Mouse (Mus musculus) macrophage (primary cell): Measurements from ENCODE around the gene Rsph6a. TPM values are rescaled to one million over a fixed set of nuclear protein-coding genes. Genes with fewer than 3 reads are reported as not detected.
"Not testable (repeated sequence)": the region's sequence is repeated elsewhere in the genome, so short reads cannot be mapped to it uniquely, and the experiment has no call there.

Experiments used
- H3K27ac ChIP-seq: fragments of 350-480 bp; formaldehyde crosslinking; 2 replicates; pipeline ENCODE4 v1.9.0; 2021
- H3K36me3 ChIP-seq: fragments of 350-480 bp; formaldehyde crosslinking; 2 replicates; pipeline ENCODE4 v1.9.0; 2021; ENCODE audit errors: inconsistent target
- H3K4me3 ChIP-seq: fragments of 350-480 bp; formaldehyde crosslinking; 2 replicates; pipeline ENCODE4 v1.9.0; 2021; ENCODE audit errors: inconsistent target
- H3K79me2 ChIP-seq: fragments of 350-480 bp; formaldehyde crosslinking; 2 replicates; pipeline ENCODE4 v1.9.0; 2021; ENCODE audit errors: inconsistent target
- WGBS: methylation state at CpG from one replicate; pipeline ENCODE4 v1.1.7; 2026; ENCODE audit warnings: inconsistent platforms; ENCODE audit not compliant: missing documents; 5-methylcytosine and 5-hydroxymethylcytosine counted together
- polyA plus RNA-seq: library from polyadenylated mRNA; stranded (reverse); fragments of 250-400 nt; gene quantifications from 3 replicates; pipeline ENCODE4 v1.2.4, GENCODE M21; 2018; ENCODE audit warnings: inconsistent platforms

Rsph6a gene
- polyA plus RNA-seq, 1 experiment from 2014 or later: not detected

DNA sequence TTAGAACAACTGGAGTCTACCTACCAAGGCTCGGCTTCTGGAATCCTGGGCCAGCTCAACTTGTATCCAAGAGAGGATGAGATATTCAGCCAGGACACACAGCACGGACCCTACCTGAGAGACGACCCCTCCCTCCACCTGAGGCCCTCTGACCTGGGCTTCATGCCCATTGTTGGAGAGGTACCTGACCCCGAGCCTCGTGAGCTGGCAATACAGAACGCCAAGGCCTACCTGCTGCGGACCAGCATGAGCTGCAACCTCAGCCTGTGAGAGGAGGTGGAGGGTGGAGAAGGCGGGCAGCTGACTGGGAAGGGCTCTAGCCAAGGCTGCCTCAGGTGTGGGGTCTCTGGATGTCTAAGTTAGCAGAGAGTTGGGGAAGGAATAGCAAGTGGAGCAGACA is 618 bp downstream of the Rsph6a start:
- no peak overlapping the region for H3K27ac ChIP-seq
- 95% methylated on average over 8 of the region's 8 CpGs for WGBS
- no peaks in the 10 kb centered on the region for H3K79me2 ChIP-seq
- H3K36me3 ChIP-seq: peaks cover 24% of the 10 kb centered on the region
- no peak overlapping the region for H3K4me3 ChIP-seq

DNA sequence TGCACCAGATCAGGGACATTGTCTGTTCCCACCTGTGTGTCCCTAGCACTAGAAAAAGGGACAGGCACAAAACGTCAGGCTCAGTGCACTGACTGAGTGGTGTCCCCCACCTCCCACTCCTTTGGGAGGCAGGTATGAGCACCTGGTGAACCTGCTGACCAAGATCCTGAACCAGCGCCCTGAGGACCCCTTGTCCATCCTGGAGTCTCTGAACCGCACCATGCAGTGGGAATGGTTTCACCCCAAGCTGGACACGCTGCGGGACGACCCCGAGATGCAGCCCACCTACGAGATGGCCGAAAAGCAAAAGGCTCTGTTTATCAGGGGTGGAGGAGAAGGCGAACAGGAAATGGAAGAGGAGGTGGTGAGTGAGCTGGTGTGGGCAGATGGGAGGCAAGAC is 2.9 kb downstream of the Rsph6a start:
- Histone ChIP-seq H3K36me3 (peaks cover 1% of the 10 kb centered on the region; the same call in 1 of the 2 replicates), H3K27ac (no peak overlapping the region), H3K4me3 (no peak overlapping the region), H3K79me2 (no peaks in the 10 kb centered on the region)
- 75% methylated on average over 10 of the region's 10 CpGs for WGBS

DNA sequence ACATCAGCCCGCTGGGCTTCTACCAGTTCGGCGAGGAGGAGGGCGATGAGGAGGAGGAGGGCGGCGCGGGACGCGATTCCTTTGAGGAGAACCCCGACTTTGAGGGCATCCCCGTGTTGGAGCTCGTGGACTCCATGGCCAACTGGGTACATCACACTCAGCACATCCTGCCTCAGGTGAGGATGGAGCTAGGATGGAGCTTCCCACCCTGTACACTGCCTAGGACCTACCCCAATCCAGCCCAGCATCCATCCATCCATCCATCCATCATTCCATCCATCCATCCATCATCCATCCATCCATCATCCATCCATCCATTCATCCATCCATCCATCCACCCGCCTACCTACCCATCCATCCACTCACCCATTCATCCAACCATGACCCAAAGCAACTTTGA is 11.4 kb downstream of the Rsph6a start:
- Histone ChIP-seq H3K27ac (no peak overlapping the region), H3K4me3 (no peak overlapping the region), H3K36me3 (no peaks in the 10 kb centered on the region), H3K79me2 (no peaks in the 10 kb centered on the region)
- 58% methylated on average over 13 of the region's 13 CpGs for WGBS

DNA sequence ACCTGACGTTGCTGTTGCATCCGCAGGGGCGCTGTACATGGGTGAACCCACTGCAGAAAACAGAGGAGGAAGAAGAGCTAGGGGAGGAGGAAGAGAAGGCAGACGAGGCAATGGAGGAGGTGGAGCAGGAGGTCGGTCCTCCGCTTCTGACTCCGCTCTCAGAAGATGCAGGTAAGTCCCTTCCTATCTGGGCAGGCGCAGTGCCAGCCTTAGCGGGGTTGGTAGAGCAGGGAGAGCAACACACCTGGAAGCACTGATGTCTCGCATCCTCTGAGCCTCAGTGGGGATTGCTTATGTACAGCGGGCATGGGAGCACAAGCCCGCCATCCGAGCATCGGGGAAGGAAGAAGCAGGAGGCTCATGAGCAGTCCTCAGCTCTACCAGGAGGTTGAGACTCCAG is 12.6 kb downstream of the Rsph6a start:
- H3K79me2 ChIP-seq: no peaks in the 10 kb centered on the region
- WGBS: 38% methylated on average over 14 of the region's 14 CpGs

DNA sequence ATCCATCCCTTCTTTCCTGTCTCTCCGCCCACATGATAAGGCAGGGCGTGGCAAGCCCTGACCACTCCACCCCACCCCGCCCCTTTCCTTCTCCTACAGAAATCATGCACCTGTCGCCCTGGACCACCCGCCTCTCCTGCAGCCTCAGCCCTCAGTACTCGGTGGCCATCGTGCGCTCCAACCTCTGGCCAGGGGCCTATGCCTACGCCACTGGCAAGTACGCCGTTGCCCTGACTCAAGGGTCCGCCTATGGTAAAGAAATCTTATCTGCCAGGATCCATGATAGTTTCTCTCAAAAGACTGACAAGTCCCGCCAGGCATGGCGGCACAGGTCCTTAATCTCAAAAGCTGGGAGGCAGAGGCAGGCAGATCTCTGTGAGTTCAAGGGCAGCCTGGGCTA is 13.4 kb downstream of the Rsph6a start:
- no peaks in the 10 kb centered on the region for H3K36me3 ChIP-seq
- 65% methylated on average over 14 of the region's 14 CpGs for WGBS

More for the DNA sequence above, 12.6 kb downstream of the Rsph6a start:
- H3K27ac ChIP-seq: no peak overlapping the region
- no peak overlapping the region for H3K4me3 ChIP-seq
- H3K36me3 ChIP-seq: no peaks in the 10 kb centered on the region

DNA sequence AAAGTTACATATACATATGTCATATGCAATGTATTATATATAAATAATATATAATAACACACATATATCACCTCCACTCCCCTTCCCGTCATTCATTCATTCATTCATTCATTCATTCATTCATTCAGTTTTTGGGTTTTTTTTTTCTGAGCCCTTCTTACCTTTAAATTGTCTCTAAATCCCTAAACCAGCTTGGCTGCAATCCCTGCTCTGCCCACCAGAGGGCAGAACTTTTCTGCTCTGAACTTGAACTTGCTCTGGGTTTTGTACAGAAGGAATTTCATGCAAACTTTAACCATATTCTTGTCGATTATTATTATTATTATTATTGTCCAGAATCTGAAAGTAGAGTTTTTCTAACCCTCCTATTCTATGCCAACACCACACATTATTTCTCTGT is 14.2 kb downstream of the Rsph6a start:
- H3K36me3 ChIP-seq: no peaks in the 10 kb centered on the region
- no peak overlapping the region for H3K4me3 ChIP-seq
- no peak overlapping the region for H3K27ac ChIP-seq
- 0% methylated on average over 2 of the region's 2 CpGs for WGBS
- H3K79me2 ChIP-seq: no peaks in the 10 kb centered on the region

More for the DNA sequence above, 13.4 kb downstream of the Rsph6a start:
- Histone ChIP-seq H3K4me3 (no peak overlapping the region), H3K27ac (no peak overlapping the region), H3K79me2 (no peaks in the 10 kb centered on the region)

DNA sequence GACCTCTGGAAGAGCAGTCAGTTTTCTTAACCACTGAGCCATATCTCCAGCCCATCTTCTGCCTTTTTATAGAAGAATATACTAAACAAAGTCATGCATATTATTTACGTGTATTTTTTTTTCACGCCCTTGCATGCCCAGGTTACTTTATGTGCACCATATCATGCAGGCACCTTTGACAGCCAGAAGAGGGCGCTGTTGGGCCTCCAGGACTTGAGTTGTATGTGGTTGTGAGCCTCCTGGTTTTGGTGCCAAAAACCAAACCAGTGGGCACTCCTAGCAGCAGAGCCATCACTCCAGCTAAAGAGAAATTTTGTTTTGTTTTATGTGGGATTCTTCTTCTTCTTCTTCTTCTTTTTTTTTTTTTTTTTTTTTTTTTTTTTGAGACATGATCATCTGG is 15.0 kb downstream of the Rsph6a start:
- Histone ChIP-seq H3K79me2 (no peaks in the 10 kb centered on the region), H3K4me3 (no peak overlapping the region), H3K36me3 (no peaks in the 10 kb centered on the region), H3K27ac (no peak overlapping the region)
- 52% methylated on average over 3 of the region's 3 CpGs for WGBS

DNA sequence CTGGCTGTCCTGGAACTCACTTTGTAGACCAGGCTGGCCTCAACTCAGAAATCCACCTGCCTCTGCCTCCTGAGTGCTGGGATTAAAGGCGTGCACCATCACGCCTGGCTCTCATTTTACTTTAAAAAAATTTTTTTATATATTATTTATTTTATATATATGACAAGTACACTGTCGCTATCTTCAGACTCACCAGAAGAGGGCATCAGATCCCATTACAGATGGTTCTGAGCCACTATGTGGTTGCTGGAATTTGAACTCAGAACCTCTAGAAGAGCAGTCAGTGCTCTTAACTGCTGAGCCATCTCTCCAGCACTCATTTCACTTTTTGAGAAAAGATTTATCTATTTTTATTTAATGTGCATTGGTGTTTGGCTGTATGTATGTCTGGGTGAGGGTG is 16.5 kb downstream of the Rsph6a start:
- WGBS: 50% methylated on average over 1 of the region's 3 CpGs
- not testable (repeated sequence) for H3K4me3 ChIP-seq, H3K79me2 ChIP-seq, H3K27ac ChIP-seq, H3K36me3 ChIP-seq

DNA sequence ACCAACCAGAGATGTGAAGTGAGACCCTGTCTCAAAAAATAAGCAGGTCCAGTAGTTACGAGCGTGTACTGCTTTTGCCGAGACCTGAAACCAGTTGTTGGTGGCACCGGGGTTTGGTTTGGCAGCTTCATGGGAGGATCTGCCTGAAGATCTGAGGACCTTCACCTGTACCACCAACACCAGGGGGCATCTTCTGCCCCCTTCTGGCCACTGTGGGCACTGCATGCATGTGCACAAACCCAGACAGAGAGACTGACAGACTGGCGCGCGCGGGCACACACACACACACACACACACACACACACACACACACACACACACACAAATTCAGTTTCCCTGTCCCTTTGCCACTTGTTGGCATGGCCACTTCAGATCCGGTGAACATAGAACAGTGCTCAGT is 19.0 kb downstream of the Rsph6a start:
- Histone ChIP-seq H3K36me3 (no peaks in the 10 kb centered on the region), H3K79me2 (no peaks in the 10 kb centered on the region), H3K27ac (no peak overlapping the region), H3K4me3 (no peak overlapping the region)
- 84% methylated on average over 9 of the region's 9 CpGs for WGBS

DNA sequence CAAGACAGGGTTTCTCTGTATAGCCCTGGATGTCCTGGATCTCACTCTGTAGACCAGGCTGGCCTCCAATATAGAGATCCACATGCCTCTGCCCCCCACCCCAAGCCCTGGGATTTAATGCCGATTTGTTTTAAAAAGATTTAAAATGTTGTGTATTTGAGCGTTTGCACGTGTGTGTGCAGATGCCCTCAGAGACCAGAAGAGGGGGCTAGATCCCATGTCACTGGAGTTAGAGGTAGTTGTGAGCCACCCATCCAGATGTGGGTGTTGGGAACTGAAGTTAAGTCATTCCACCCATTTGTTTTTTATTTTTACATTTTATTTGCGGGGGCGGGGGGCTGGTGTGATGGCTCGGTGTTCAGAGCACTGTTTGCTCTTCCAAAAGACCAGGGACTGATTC is 20.0 kb downstream of the Rsph6a start:
- H3K27ac ChIP-seq: no peak overlapping the region
- H3K36me3 ChIP-seq: no peaks in the 10 kb centered on the region
- 100% methylated on average over 6 of the region's 6 CpGs for WGBS
- H3K4me3 ChIP-seq: no peak overlapping the region
- no peaks in the 10 kb centered on the region for H3K79me2 ChIP-seq

DNA sequence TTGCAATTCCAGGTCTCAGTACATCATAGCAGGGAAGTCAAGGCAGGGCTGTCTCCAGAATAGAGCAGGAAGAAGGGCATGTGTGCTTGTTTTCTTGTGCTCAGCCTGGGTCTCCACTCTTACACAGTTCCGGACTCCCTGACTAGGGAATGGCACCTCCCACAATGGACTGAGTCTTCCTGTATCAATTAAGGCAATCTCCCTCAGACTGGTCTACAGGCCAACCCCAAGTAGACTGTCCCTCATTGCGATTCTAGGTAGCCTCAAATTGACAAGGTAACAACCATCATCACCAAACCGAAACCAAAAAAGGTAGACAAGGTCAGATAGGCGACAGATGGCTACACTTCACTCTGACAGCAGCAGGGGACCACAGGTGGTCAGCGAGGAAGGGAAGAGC is 20.7 kb downstream of the Rsph6a start:
- Histone ChIP-seq H3K27ac (no peak overlapping the region), H3K79me2 (no peaks in the 10 kb centered on the region), H3K4me3 (peak overlapping the region; percentile 22), H3K36me3 (no peaks in the 10 kb centered on the region)
- 61% methylated on average over 5 of the region's 5 CpGs for WGBS

DNA sequence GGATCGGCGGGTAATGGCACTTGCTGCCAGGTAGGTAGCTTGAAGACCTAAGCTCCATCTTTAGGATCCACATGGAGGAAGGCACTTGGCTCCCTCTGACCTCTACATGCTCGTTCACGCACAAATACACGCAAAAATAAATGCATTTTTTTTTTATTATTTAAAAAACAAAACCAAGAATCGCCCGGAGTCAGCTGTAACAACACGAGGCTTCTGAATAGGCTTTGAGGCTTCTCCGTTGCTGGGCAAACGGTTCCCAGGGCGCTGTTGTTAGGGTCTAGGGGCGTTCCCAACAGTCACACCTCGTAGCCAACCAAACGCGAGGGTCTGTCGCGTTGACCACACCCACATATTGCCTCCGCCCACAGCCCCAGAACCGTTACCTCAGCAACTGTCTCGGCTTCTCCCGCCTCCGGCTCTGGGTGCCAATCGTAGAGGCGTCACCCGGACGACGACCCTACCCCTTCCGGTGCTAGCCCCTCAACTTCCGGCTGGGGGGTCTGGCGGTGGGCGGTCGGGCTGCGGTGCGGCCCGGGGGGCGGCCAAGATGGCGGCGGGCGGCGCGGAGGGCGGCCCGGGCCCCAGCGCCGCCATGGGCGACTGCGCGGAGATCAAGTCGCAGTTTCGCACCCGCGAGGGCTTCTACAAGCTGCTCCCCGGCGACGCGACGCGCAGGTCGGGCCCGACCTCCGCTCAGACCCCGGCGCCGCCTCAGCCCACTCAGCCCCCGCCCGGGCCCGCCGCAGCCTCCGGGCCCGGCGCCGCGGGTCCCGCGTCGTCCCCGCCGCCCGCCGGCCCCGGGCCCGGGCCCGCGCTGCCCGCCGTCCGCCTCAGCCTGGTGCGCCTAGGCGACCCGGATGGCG is 21.5 kb downstream of the Rsph6a start, which contains the start of gene Dmwd:
Gene Dmwd (plus strand): TSS at position 505 of the 863 bp plus-strand sequence.
- Histone ChIP-seq H3K79me2 (no peaks in the 10 kb centered on the region), H3K36me3 (no peaks in the 10 kb centered on the region), H3K4me3 (peak within 1 kb of the TSS; percentile 39), H3K27ac (0 out of 2 replicates have a peak within 1 kb of the TSS, but pooled peaks have one; percentile 22)
- 2% methylated on average over 84 of the region's 91 CpGs for WGBS

DNA sequence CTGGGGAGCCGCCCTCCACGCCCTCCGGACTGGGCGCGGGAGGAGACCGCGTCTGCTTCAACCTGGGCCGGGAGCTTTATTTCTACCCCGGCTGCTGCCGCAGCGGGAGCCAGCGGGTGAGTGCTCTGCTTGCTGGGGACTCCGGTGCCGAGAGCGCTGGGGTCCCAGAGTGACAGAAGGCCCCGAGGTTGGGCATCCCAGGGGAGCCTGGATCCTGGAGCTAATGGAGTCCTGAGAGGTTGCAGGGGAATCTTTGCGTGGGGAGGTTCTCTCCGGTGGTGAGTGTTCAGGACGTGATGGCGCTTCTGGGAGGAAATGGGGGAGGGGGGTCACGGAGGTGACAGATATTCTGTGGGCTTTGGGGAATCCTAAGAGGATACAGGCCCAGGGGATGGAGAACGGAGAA is 22.1 kb downstream of the Rsph6a start:
- H3K4me3 ChIP-seq: peak overlapping the region; percentile 39
- no peaks in the 10 kb centered on the region for H3K79me2 ChIP-seq
- no peak overlapping the region for H3K27ac ChIP-seq
- WGBS: 2% methylated on average over 22 of the region's 22 CpGs
- no peaks in the 10 kb centered on the region for H3K36me3 ChIP-seq

DNA sequence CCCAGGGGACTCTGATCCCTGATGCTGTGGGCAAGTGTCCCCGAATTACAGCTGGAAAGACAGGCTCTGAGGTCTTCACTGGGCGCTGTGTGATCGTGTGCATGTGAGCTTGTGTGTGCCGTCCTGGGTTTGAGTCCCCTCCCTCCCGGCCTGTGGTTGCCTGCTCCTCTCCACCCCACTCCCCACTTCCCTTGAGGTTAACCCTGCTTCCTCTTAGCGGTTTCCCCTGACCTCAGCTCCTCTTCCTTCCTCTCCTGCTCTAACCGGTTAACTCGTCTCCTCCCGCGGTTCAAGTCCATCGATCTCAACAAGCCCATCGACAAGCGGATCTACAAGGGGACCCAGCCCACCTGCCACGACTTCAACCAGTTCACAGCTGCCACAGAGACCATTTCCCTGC is 23.3 kb downstream of the Rsph6a start:
- Histone ChIP-seq H3K4me3 (peak overlapping the region; percentile 39; the same call in 1 of the 2 replicates), H3K36me3 (no peaks in the 10 kb centered on the region), H3K27ac (peak overlapping the region; percentile 22; the same call in 1 of the 2 replicates), H3K79me2 (no peaks in the 10 kb centered on the region)
- under 1% methylated on average over 14 of the region's 14 CpGs for WGBS

DNA sequence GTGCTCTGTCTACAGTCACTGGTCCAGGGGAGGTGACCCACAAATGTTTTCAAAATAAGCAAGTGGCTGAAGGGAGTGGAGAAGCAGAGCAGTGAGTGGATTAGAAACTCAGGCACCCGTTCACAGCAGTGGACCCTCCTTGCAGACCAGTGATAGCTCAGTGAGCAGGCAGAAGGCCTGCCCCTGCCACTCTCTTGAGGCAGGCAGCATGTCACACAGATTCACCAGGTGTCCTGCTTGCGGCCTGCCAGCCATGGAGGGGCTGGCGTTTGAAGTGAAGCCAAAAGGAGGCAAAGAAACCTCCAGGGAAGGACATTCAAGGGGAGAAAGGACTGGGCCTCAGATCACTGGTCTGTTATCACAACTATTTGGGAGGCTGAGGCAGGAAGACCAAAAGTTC is 24.2 kb downstream of the Rsph6a start:
- WGBS: 93% methylated on average over 3 of the region's 3 CpGs
- H3K79me2 ChIP-seq: no peaks in the 10 kb centered on the region
- no peak overlapping the region for H3K4me3 ChIP-seq
- no peak overlapping the region for H3K27ac ChIP-seq
- no peaks in the 10 kb centered on the region for H3K36me3 ChIP-seq
